Mouse (Mus musculus): ENCODE results near the gene Hnf1a.
A peak's percentile ranks its signal among the peaks of the same experiment; 100 is the strongest.
"Not testable (repeated sequence)": the region's sequence is repeated elsewhere in the genome, so short reads cannot be mapped to it uniquely, and the experiment has no call there.

The Hnf1a gene

DNA sequence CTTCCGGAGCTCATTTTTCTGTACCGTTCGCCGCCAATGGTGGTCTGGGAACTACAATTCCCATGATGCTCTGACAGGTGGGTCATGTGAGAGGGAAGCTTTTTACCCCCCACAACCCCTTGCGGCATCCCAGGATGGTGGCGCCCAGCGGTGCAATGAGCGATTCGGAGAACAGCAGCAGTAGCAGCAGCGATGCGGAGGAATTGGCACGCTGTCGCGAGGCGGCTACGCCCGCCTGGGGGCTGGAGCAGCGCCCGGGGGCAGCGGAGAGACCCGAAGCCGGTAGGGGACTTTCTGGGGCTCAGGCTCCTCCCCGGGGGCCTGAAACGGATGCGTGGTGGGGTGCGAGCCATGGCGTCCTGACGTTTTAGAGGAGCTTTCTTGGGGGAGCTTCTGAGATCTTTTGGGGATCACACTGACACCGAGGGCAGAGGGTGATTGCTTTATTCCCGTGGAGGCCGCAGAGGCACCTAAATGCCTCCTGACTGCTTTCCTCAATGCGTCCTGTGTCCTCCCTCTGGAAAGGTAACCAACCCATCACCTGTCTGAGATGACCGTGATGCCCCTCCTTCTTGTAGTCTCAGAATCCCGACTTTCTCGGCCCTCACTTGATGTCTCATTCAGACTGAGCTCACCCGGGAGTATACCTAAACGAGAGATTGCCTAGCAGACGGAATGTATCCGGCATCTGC is 28.7 kb downstream of the Hnf1a start, which contains the start of gene 2210016L21Rik:
Gene 2210016L21Rik (plus strand): TSS at position 85 of the 692 bp plus-strand sequence.
- peak; percentile 92 for DNase-seq

DNA sequence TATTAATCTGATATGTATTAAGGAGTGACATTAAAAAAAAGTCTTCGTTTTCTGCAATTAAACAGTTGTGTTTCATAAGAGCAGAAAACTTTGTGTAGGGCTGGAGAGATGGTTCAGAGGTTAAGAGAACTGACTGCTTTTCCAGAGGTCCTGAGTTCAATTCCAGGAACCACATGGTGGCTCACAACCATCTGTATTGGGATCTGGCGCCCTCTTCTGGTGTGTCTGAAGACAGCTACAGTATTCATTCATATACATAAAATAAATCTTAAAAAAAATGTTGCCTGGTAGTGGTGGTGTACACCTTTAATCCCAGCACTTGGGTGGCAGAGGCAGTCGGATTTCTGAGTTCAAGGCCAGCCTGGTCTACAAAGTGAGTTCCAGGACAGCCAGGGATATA is 29.8 kb downstream of the Hnf1a start:
- not testable (repeated sequence) for DNase-seq

DNA sequence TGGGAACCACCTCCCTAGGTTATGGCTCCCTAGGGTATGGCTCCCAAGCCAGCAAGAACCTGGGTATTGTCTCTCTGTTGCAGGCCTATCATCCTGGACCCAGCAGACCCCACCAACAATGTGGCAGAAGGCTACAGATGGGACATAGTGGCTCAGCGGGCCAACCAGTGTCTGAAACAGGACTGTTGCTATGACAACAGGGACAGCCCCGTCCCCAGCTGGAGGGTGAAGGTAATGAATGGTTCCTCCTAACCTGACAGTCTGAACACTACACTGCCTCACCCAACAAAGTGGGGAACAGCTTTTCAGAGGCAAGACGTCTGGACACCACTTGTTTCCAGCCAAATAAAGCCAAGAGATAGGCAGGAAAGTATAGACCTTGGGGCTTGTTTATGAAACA is 35.1 kb downstream of the Hnf1a start:
- DNase-seq, result no peak

GRCm38 (mm10) chr5:114933206-114933605 is 37.7 kb downstream of the Hnf1a start:
- no peak for DNase-seq

- DNase-seq, result no peak
Measured at GRCm38 (mm10) chr5:114931626-114932025, 39.3 kb downstream of the Hnf1a start.

GRCm38 (mm10) chr5:114926753-114927152 is 44.1 kb downstream of the Hnf1a start:
- DNase-seq, result no peak

GRCm38 (mm10) chr5:114926153-114926684 is 44.7 kb downstream of the Hnf1a start:
- no peak for DNase-seq

GRCm38 (mm10) chr5:114922998-114923473 is 47.9 kb downstream of the Hnf1a start, which contains the start of gene Oasl1:
TSS of gene Oasl1 (plus strand) at chr5:114923240.
- peak; percentile 61 for DNase-seq

DNA sequence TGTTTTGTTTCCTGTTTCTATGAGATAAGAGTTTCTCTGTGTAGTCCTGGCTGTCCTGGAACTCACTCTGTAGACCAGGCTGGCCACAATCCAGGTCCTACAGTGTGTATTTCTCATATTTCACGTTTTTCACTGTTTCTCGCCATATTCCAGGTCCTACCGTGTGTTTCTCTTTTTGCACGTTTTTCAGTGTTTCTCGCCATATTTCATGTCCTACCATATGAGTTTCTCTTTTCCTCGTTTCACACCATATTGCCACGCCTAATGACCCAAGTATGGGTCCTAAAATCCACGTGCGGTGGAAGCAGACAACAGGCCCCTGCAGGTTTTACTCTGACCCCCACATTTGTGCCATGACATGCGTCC is 48.5 kb downstream of the Hnf1a start:
- no peak for DNase-seq

- DNase-seq, result peak; percentile 22
Measured at GRCm38 (mm10) chr5:114921551-114922365, 49.1 kb downstream of the Hnf1a start.

GRCm38 (mm10) chr5:114917357-114917756 is 53.5 kb downstream of the Hnf1a start:
- DNase-seq, result not testable (repeated sequence)

DNA sequence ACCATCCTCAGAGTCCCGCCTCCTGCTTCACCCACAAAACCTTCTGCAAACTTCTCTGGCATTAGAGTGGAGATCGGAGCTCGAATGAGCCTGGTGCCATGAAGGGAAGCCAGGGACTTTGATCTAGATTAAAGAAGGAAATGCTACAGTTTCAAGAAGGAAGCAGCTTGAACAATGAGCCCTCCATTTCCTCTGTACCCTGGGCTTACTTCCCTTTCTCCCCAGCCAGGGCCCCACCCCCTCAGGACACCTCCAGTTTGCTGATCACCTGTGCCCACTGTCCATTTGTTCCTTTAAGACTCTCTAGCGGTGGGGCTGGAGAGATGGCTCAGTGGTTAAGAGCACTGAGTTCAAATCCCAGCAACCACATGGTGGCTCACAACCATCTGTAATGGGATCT is 54.1 kb downstream of the Hnf1a start:
- DNase-seq, result peak; percentile 35

DNA sequence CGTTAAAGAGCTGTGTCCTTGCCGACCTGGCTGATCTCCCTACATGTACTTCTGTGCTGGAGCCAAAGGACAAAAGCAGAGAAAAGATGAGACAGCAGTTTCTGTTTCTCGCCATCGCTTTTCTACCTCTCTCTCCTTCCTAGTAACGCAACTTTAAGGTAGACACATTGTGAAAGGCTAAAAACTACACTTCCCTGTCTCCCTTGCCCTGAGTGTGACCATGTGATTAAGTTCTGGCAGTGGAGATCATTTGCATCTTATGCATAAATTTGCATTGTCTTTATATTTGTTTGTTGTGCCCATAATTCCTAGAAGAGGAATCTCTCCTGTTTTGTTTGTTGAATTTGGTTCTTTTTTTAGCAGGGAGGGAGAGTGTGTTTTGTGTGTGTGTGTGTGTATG is 55.0 kb downstream of the Hnf1a start:
- DNase-seq, result no peak

GRCm38 (mm10) chr5:114914855-114915254 is 56.0 kb downstream of the Hnf1a start:
- DNase-seq, result no peak

DNA sequence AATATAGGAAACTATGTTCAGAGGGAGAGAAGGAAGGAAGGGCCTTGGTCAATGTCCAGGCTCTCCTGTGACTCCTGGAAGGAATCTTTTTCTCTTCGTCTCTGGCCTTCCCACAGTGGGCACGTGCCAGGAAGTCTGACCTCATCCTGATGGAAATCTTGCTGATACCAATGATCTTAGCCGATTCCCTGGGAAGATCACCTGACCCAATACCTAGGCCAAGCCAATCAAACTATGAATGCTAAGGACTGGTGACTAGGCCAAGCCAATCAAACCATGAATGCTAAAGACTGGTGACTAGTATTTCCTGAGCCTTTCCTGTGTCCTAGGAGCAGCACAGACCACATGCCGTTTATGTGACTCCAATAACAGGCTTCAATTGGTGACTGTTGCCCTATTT is 57.2 kb downstream of the Hnf1a start:
- DNase-seq, result no peak

DNA sequence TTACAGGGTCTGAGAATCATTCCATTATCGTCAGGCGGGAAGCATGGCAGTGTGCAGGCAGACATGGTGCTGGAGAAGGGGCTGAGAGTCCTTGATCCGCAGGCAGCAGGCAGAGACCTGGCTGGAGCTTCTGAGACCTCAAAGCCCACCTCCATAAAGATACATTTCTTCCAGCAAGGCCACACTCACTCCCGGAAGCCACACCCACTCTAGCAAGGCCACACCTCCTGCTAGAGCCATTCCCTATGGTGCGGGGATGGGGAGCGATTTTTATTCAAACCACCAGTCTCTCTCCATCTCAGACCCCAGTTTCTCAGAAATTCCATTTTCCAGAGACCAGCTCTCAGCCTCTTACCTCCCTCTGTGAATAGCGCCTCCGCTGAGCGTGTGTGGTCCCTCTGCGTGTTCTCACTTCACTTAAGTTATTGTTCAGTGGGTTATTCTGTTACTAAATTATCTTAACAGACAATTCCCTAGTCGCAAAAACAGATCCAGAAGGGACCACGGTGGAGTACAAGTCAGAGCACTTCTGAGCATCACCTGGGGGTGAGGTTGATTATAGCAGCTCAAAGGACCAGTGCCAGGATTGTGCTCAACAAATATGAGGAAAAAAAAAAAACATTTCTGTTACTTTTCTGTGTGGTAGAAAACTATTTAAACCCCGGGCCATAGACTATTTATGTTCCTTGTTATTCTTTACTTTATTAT is 62.1 kb downstream of the Hnf1a start:
- no peak for DNase-seq

DNA sequence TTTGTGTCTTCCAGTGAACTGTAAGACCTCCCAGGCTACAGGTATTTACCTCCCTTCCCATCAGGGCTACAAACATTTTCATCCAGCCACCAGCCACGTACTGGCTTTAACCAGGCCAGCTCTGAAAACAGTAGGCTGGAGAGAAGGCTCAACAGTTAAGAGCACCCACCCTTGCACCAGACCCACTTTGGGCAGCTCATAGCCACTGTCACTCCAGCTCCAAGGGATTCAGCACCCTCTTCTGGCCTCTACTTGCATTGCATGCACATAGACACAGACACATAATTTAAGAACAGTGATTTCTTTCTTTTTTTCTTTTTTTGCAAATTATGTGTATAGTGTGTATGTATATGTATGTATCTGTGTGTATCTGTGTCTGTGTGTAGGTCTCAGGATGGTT is 68.5 kb downstream of the Hnf1a start:
- DNase-seq, result peak; percentile 61
